14 mouse cellular contexts compared by ENCODE assay signal in the genomic region with DNA sequence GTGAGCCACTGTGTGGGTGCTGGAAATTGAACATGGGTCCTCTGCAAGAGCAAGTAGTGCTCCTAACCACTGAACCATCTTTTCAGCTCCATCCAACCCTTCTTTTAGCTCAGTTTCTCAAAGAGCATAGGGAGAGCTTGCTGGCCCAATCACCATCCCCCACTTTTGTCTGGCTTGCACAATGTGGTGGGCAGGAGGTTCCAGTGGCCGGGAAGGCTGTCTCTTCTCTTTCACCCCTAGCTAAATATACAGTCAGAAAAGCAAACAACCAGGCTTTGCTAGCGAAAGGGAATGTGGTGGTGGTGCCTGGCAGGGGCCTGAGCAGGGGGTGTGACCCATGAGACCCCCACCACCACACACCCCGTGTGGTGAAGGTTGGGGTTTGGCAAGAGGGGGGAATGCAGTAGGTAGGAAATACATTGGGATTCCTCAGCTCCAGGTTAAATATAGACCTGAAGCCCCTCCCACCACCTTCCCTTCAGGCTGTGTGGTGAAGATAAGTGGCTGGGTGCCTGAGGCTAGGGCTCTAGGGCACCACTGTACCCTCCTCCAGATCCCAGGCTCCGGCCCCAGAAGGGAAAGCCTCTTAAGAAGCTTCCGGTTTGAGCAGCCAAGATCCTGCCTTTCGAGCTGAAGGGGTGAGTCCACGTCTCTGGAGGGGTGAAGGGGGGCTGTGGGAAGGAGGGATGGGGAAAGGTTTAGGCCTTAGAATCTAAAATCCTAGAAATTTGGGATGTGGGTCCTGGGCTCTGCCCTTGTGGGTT. TPM values are rescaled to one million over a fixed set of nuclear protein-coding genes. Genes with fewer than 3 reads are reported as not detected.
DNase-seq lines count a peak whose midpoint lies in the region; ATAC-seq and TF ChIP-seq lines count a peak whose summit lies in the region.
"Had no signal": no experiment of that assay in that cellular context is flagged by ENCODE, and none has a peak within 500 bp of the region (broad histone marks: within the 10 kb centered on the region; RNA-seq: fewer than 3 reads in every experiment).

No protein-coding gene starts in this region.

- H3K9me3 ChIP-seq in heart, embryonic 16.5 days (replicated peaks; ENCODE audit: control insufficient read depth, low read length): no peaks in the 10 kb centered on the region
- H3K9me3 ChIP-seq in megakaryocyte, embryonic 14.5 days: peaks cover 9% of the 10 kb centered on the region; the same call in 1 of the 2 replicates
- no peaks in the 10 kb centered on the region for H3K9me3 ChIP-seq in intestine, postnatal 0 days (ENCODE audit: control insufficient read depth)
- no peaks in the 10 kb centered on the region for H3K9me3 ChIP-seq in forebrain, embryonic 11.5 days (ENCODE audit: control insufficient read depth, low read length)
- H3K9me3 ChIP-seq: hindbrain, embryonic 15.5 days; midbrain, embryonic 15.5 days; neural tube, embryonic 12.5 days had no signal

- intact Hi-C loops in heart, adult 2 months (cut with DNase I): no loop called here

- peak; percentile 41; the same call in 1 of the 2 replicates for ATAC-seq in heart, embryonic 16.5 days (replicated peaks; ENCODE audit: extremely low read depth, insufficient read depth, low FRiP score)
- ATAC-seq in megakaryocyte, adult 5-6 weeks (ENCODE audit: poor library complexity, severe bottlenecking): no peak
- no peak for ATAC-seq in intestine, postnatal 0 days
- ATAC-seq in forebrain, embryonic 11.5 days (replicated peaks; ENCODE audit: low FRiP score): no peak
- ATAC-seq: midbrain, embryonic 15.5 days had no signal

- no peak for TF ChIP-seq CTCF in heart, adult 2 months (IDR thresholded peaks at IDR 0.05)
- TF ChIP-seq CTCF in intestine, postnatal 0 days (IDR thresholded peaks at IDR 0.05; ENCODE audit: low read depth): no peak
- no peak for TF ChIP-seq CTCF in small intestine, adult 2 months (IDR thresholded peaks at IDR 0.05; ENCODE audit: extremely low read depth, insufficient read length, insufficient replicate concordance, low read depth, low read length)

- 21% methylated on average over 7 of the region's 7 CpGs for WGBS in heart, embryonic 16.5 days
- WGBS in heart, adult 2 months: 34% methylated on average over 7 of the region's 7 CpGs
- WGBS in intestine, postnatal 0 days: 43% methylated on average over 7 of the region's 7 CpGs
- WGBS in small intestine, adult 2 months: 41% methylated on average over 7 of the region's 7 CpGs
- whole genome bisulfite sequencing in forebrain, embryonic 11.5 days: 51% methylated on average over 7 of the region's 7 CpGs

- H3K4me2 ChIP-seq in heart, embryonic 16.5 days (ENCODE audit: low read depth, low read length): peak overlapping the region; percentile 28; the same call in 1 of the 2 replicates
- peak overlapping the region; percentile 32 for H3K4me2 ChIP-seq in intestine, postnatal 0 days (replicated peaks; ENCODE audit: low read depth)
- H3K4me2 ChIP-seq in forebrain, embryonic 11.5 days (ENCODE audit: low read depth, low read length, severe bottlenecking): no peak overlapping the region
- H3K4me2 ChIP-seq: hindbrain, embryonic 15.5 days; midbrain, embryonic 15.5 days; neural tube, embryonic 12.5 days had no signal

- 0 out of 2 replicates have a peak overlapping the region, but pooled peaks have one; percentile 7 for H3K4me3 ChIP-seq in heart, embryonic 16.5 days (ENCODE audit: low read length)
- H3K4me3 ChIP-seq in heart, adult 2 months: no peak overlapping the region
- H3K4me3 ChIP-seq in megakaryocyte, embryonic 14.5 days (replicated peaks): peak overlapping the region; percentile 83
- 0 out of 2 replicates have a peak overlapping the region, but pooled peaks have one; percentile 5 for H3K4me3 ChIP-seq in intestine, postnatal 0 days (ENCODE audit: low read depth, low read length)
- peak overlapping the region; percentile 62 for H3K4me3 ChIP-seq in small intestine, adult 2 months (ENCODE audit: low read depth, low read length)
- no peak overlapping the region for H3K4me3 ChIP-seq in forebrain, embryonic 11.5 days (ENCODE audit: low read depth, low read length)
- H3K4me3 ChIP-seq: hindbrain, embryonic 15.5 days; midbrain, embryonic 15.5 days; neural tube, embryonic 12.5 days had no signal

- peaks cover 41% of the 10 kb centered on the region for H3K27me3 ChIP-seq in heart, embryonic 16.5 days (ENCODE audit: control insufficient read depth, insufficient read depth, low read length)
- no peaks in the 10 kb centered on the region for H3K27me3 ChIP-seq in heart, adult 2 months (ENCODE audit: control insufficient read depth, insufficient read depth, low read length)
- peaks cover 62% of the 10 kb centered on the region for H3K27me3 ChIP-seq in megakaryocyte, embryonic 14.5 days (replicated peaks)
- H3K27me3 ChIP-seq in intestine, postnatal 0 days (replicated peaks; ENCODE audit: control insufficient read depth, insufficient read depth, low read length): peaks cover 35% of the 10 kb centered on the region
- H3K27me3 ChIP-seq in small intestine, adult 2 months (ENCODE audit: control insufficient read depth, insufficient read depth, low read length): no peaks in the 10 kb centered on the region
- peaks cover 46% of the 10 kb centered on the region for H3K27me3 ChIP-seq in forebrain, embryonic 11.5 days (ENCODE audit: control insufficient read depth, insufficient read depth, low read length)

- H3K36me3 ChIP-seq in heart, embryonic 16.5 days (ENCODE audit: control insufficient read depth, insufficient read depth): no peaks in the 10 kb centered on the region
- no peaks in the 10 kb centered on the region for H3K36me3 ChIP-seq in heart, adult 2 months (ENCODE audit: control insufficient read depth, insufficient read depth, low read length)
- peaks cover 42% of the 10 kb centered on the region for H3K36me3 ChIP-seq in megakaryocyte, embryonic 14.5 days (replicated peaks; ENCODE audit: low read length)
- no peaks in the 10 kb centered on the region; the same call in 1 of the 2 replicates for H3K36me3 ChIP-seq in intestine, postnatal 0 days (ENCODE audit: control insufficient read depth, insufficient read depth)
- H3K36me3 ChIP-seq in small intestine, adult 2 months (ENCODE audit: control insufficient read depth, insufficient read depth, low read length): peaks cover 26% of the 10 kb centered on the region
- H3K36me3 ChIP-seq in forebrain, embryonic 11.5 days (ENCODE audit: control insufficient read depth, insufficient read depth, low read length): no peaks in the 10 kb centered on the region
- H3K36me3 ChIP-seq: hindbrain, embryonic 15.5 days; midbrain, embryonic 15.5 days; neural tube, embryonic 12.5 days had no signal

- H3K9ac ChIP-seq in heart, embryonic 16.5 days (ENCODE audit: low read length): peak overlapping the region; percentile 24; the same call in 1 of the 2 replicates
- no peak overlapping the region for H3K9ac ChIP-seq in heart, adult 2 months (ENCODE audit: low read depth, low read length)
- no peak overlapping the region for H3K9ac ChIP-seq in intestine, postnatal 0 days (ENCODE audit: low read depth, low read length)
- no peak overlapping the region for H3K9ac ChIP-seq in forebrain, embryonic 11.5 days (ENCODE audit: low read length)
- H3K9ac ChIP-seq: hindbrain, embryonic 15.5 days; midbrain, embryonic 15.5 days; neural tube, embryonic 12.5 days had no signal

- peaks cover 36% of the 10 kb centered on the region for H3K4me1 ChIP-seq in heart, embryonic 16.5 days (ENCODE audit: control insufficient read depth, insufficient read depth, low read length)
- H3K4me1 ChIP-seq in heart, adult 2 months (ENCODE audit: control insufficient read depth, insufficient read depth, low read length): peaks cover 5% of the 10 kb centered on the region
- H3K4me1 ChIP-seq in megakaryocyte, embryonic 14.5 days: peaks cover 100% of the 10 kb centered on the region
- peaks cover 3% of the 10 kb centered on the region; the same call in 1 of the 2 replicates for H3K4me1 ChIP-seq in intestine, postnatal 0 days (replicated peaks; ENCODE audit: control insufficient read depth, insufficient read depth, low read length)
- peaks cover 15% of the 10 kb centered on the region for H3K4me1 ChIP-seq in small intestine, adult 2 months (ENCODE audit: control insufficient read depth, insufficient read depth, insufficient read length, low read length)
- H3K4me1 ChIP-seq in forebrain, embryonic 11.5 days (replicated peaks; ENCODE audit: control insufficient read depth, insufficient read depth, low read length): peaks cover 11% of the 10 kb centered on the region; the same call in 1 of the 2 replicates

- no peak for TF ChIP-seq EP300 in heart, adult 2 months (IDR thresholded peaks at IDR 0.05; ENCODE audit: insufficient read depth, low read depth, low read length)

- no peak for DNase-seq in heart, adult 2 months
- DNase-seq in forebrain, embryonic 11.5 days (ENCODE audit: low spot score): no peak
- DNase-seq: cerebellum, adult 2 months; gastrocnemius, postnatal 25 days; thymus, postnatal 25 days had no signal

- H3K27ac ChIP-seq in heart, embryonic 16.5 days (ENCODE audit: low read length): 0 out of 2 replicates have a peak overlapping the region, but pooled peaks have one; percentile 34
- H3K27ac ChIP-seq in heart, adult 2 months: no peak overlapping the region
- H3K27ac ChIP-seq in intestine, postnatal 0 days (ENCODE audit: low read depth, low read length): 0 out of 2 replicates have a peak overlapping the region, but pooled peaks have one; percentile 28
- H3K27ac ChIP-seq in small intestine, adult 2 months (ENCODE audit: insufficient read depth, low read depth, low read length): peak overlapping the region; percentile 88
- H3K27ac ChIP-seq in forebrain, embryonic 11.5 days (ENCODE audit: low read depth, low read length): no peak overlapping the region
- H3K27ac ChIP-seq: hindbrain, embryonic 15.5 days; midbrain, embryonic 15.5 days; neural tube, embryonic 12.5 days had no signal

- TF ChIP-seq POLR2A in heart, adult 2 months (IDR thresholded peaks at IDR 0.05; ENCODE audit: insufficient read depth, low read depth, low read length): no peak
- TF ChIP-seq POLR2A in small intestine, adult 2 months (IDR thresholded peaks at IDR 0.05; ENCODE audit: low read depth, low read length): peak; percentile 38; the same call in 1 of the 2 replicates

- H3K79me2 ChIP-seq in heart, adult 2 months (replicated peaks; ENCODE audit: control insufficient read depth, insufficient read depth, low read length): no peaks in the 10 kb centered on the region

RNA-seq across cellular contexts. Expression of gene Exoc3l4, which starts 4.3 kb away (rescaled TPM):
- 13.3 and 14.9 TPM in 2 replicates for polyA plus RNA-seq in heart, embryonic 16.5 days (2015; fragmentation: Nextera tagmentation; extraction: Ambion mirVana)
- 1 to 10 TPM; 2.5 to 2.7 TPM for total RNA-seq in heart, adult 2 months (2021)
- polyA plus RNA-seq in heart, adult 2 months (2012; rRNA removed): 9.2 and 10.9 TPM in 2 replicates
- 38.6 and 61.4 TPM in 2 replicates for polyA plus RNA-seq in megakaryocyte, embryonic 14.5 days (2012; ENCODE audit: insufficient read depth, low replicate concordance)
- total RNA-seq in megakaryocyte, adult 5-6 weeks (2015): 0.39 and 1.1 TPM in 2 replicates
- 0.29 TPM in 1 of 2 replicates, not detected in the other for total RNA-seq in megakaryocyte, adult 5-6 weeks (2017)
- polyA plus RNA-seq in intestine, postnatal 0 days (2015; fragmentation: Nextera tagmentation; extraction: Ambion mirVana): 163 and 172 TPM in 2 replicates
- polyA plus RNA-seq in small intestine, adult 2 months (2012; rRNA removed): 356 and 552 TPM in 2 replicates
- polyA plus RNA-seq in forebrain, embryonic 11.5 days (2014; fragmentation: Nextera tagmentation; extraction: Ambion mirVana): 3.0 and 3.3 TPM in 2 replicates

RNA-seq across cellular contexts. Expression of gene Lbhd2, which starts 14.5 kb away (rescaled TPM):
- 1.3 and 1.4 TPM in 2 replicates for polyA plus RNA-seq in heart, embryonic 16.5 days (2015; fragmentation: Nextera tagmentation; extraction: Ambion mirVana)
- total RNA-seq in heart, adult 2 months (2021): not detected
- polyA plus RNA-seq in heart, adult 2 months (2012; rRNA removed): not detected in 2 replicates
- polyA plus RNA-seq in megakaryocyte, embryonic 14.5 days (2012; ENCODE audit: insufficient read depth, low replicate concordance): not detected in 2 replicates
- total RNA-seq in megakaryocyte, adult 5-6 weeks (2015): not detected in 2 replicates
- not detected in 2 replicates for total RNA-seq in megakaryocyte, adult 5-6 weeks (2017)
- polyA plus RNA-seq in intestine, postnatal 0 days (2015; fragmentation: Nextera tagmentation; extraction: Ambion mirVana): 2.2 and 2.8 TPM in 2 replicates
- polyA plus RNA-seq in small intestine, adult 2 months (2012; rRNA removed): not detected in 2 replicates
- not detected in 2 replicates for polyA plus RNA-seq in forebrain, embryonic 11.5 days (2014; fragmentation: Nextera tagmentation; extraction: Ambion mirVana)
- total RNA-seq: adrenal gland, adult 18-20 months; gastrocnemius, postnatal 25 days had no signal

RNA-seq across cellular contexts. Expression of gene Tnfaip2, which starts 21.1 kb away (rescaled TPM):
- 3.2 and 4.8 TPM in 2 replicates for polyA plus RNA-seq in heart, embryonic 16.5 days (2015; fragmentation: Nextera tagmentation; extraction: Ambion mirVana)
- total RNA-seq in heart, adult 2 months (2021): 10 to 100 TPM; 40.9 to 52.1 TPM
- polyA plus RNA-seq in heart, adult 2 months (2012; rRNA removed): 40.2 and 52.0 TPM in 2 replicates
- 1.1 and 11.3 TPM in 2 replicates for polyA plus RNA-seq in megakaryocyte, embryonic 14.5 days (2012; ENCODE audit: insufficient read depth, low replicate concordance)
- total RNA-seq in megakaryocyte, adult 5-6 weeks (2015): 42.7 and 43.7 TPM in 2 replicates
- 81.0 and 109 TPM in 2 replicates for total RNA-seq in megakaryocyte, adult 5-6 weeks (2017)
- 10.5 and 10.8 TPM in 2 replicates for polyA plus RNA-seq in intestine, postnatal 0 days (2015; fragmentation: Nextera tagmentation; extraction: Ambion mirVana)
- polyA plus RNA-seq in small intestine, adult 2 months (2012; rRNA removed): 10.2 and 16.4 TPM in 2 replicates
- 1.5 and 2.0 TPM in 2 replicates for polyA plus RNA-seq in forebrain, embryonic 11.5 days (2014; fragmentation: Nextera tagmentation; extraction: Ambion mirVana)

RNA-seq across cellular contexts. Expression of gene Cdc42bpb, which starts 43.6 kb away (rescaled TPM):
- polyA plus RNA-seq in heart, embryonic 16.5 days (2015; fragmentation: Nextera tagmentation; extraction: Ambion mirVana): 19.6 and 27.3 TPM in 2 replicates
- 10 to 100 TPM; 55.3 to 58.5 TPM for total RNA-seq in heart, adult 2 months (2021)
- polyA plus RNA-seq in heart, adult 2 months (2012; rRNA removed): 105 and 106 TPM in 2 replicates
- 113 and 131 TPM in 2 replicates for polyA plus RNA-seq in megakaryocyte, embryonic 14.5 days (2012; ENCODE audit: insufficient read depth, low replicate concordance)
- 22.0 and 24.6 TPM in 2 replicates for total RNA-seq in megakaryocyte, adult 5-6 weeks (2015)
- total RNA-seq in megakaryocyte, adult 5-6 weeks (2017): 12.4 and 14.2 TPM in 2 replicates
- polyA plus RNA-seq in intestine, postnatal 0 days (2015; fragmentation: Nextera tagmentation; extraction: Ambion mirVana): 26.4 and 27.2 TPM in 2 replicates
- polyA plus RNA-seq in small intestine, adult 2 months (2012; rRNA removed): 190 and 472 TPM in 2 replicates
- 42.7 and 44.0 TPM in 2 replicates for polyA plus RNA-seq in forebrain, embryonic 11.5 days (2014; fragmentation: Nextera tagmentation; extraction: Ambion mirVana)

Comparison
In these comparisons a context has a peak if more than half of its experiments do, and no peak if none do; other contexts are left out.
1. H3K27ac ChIP-seq: peak in heart, embryonic 16.5 days (single experiment), intestine, postnatal 0 days (single experiment) and small intestine, adult 2 months (single experiment); none in heart, adult 2 months (single experiment) and forebrain, embryonic 11.5 days (single experiment).
2. H3K4me3 ChIP-seq: peak in heart, embryonic 16.5 days (single experiment), megakaryocyte, embryonic 14.5 days (single experiment), intestine, postnatal 0 days (single experiment) and small intestine, adult 2 months (single experiment); none in heart, adult 2 months (single experiment) and forebrain, embryonic 11.5 days (single experiment).